Mouse (Mus musculus): ENCODE data around the gene Exoc3. TPM values are rescaled to one million over a fixed set of nuclear protein-coding genes. Genes with fewer than 3 reads are reported as not detected.

The Exoc3 gene
- polyA plus RNA-seq (2011; ENCODE audit: insufficient read length, low read depth, missing spikeins) = 53.4 and 58.5 TPM in 2 replicates

DNA sequence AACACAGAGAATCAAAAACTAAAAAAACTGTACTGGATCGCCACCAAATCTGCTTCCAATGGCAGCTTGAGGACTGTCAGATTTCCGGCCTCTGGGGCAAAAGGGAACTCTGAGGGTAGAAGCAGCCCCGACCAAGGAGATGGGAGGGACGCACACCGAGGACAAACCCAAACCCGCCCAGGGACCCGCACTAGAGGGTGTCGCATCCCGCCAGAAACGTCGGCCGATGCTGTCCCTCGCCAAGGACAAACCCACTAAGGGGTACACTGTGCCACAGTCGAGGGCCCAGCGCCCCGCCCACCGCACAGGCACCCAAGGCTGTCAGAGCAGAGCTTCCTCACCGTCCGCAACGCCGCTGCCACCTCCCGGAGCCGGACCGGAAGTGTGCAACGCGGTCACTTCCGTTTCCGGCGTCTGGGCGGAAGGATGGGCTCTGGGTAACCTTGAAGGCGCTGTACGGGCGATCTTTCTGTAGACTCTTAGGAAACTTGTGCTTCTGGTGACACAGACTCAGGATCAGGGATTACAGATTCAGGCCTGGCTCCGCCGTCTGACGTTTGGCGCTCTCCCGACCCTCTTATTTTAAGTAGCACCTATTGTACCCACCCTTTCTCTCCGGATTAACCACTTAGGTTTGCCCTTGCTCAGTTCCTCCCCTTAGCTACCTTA is at the start of gene Exoc3:
Gene Exoc3 (minus strand): TSS at position 416 of the 669 bp plus-strand sequence.
- Histone ChIP-seq H3K27ac (ENCODE audit: insufficient read depth, low read length) (peak within 1 kb of the TSS; percentile 80), H3K4me1 (ENCODE audit: control insufficient read depth, insufficient read depth, low read length) (peaks cover 3% of the 10 kb centered on the region; the same call in 1 of the 2 replicates), H3K4me3 (ENCODE audit: insufficient read depth, low read length) (peak within 1 kb of the TSS; percentile 68)
- no peak for TF ChIP-seq CTCF (IDR thresholded peaks at IDR 0.05; ENCODE audit: borderline replicate concordance, insufficient read depth, low read length)
- TF ChIP-seq POLR2A (IDR thresholded peaks at IDR 0.05; ENCODE audit: low read depth, low read length) = peak; percentile 90

- TF ChIP-seq CTCF (IDR thresholded peaks at IDR 0.05; ENCODE audit: borderline replicate concordance, insufficient read depth, low read length) = no peak
- TF ChIP-seq POLR2A (IDR thresholded peaks at IDR 0.05; ENCODE audit: low read depth, low read length) = no peak
- Histone ChIP-seq H3K27ac (ENCODE audit: insufficient read depth, low read length) (peak overlapping the region; percentile 98), H3K4me1 (ENCODE audit: control insufficient read depth, insufficient read depth, low read length) (no peaks in the 10 kb centered on the region), H3K4me3 (ENCODE audit: insufficient read depth, low read length) (no peak overlapping the region)
These were observed 38.0 kb upstream of the Exoc3 start for GRCm38 (mm10) chr13:74246494-74246893.

GRCm38 (mm10) chr13:74245899-74246231 is 37.3 kb upstream of the Exoc3 start:
- Histone ChIP-seq H3K27ac (ENCODE audit: insufficient read depth, low read length) (peak overlapping the region; percentile 98), H3K4me1 (ENCODE audit: control insufficient read depth, insufficient read depth, low read length) (no peaks in the 10 kb centered on the region), H3K4me3 (ENCODE audit: insufficient read depth, low read length) (no peak overlapping the region)
- TF ChIP-seq POLR2A (IDR thresholded peaks at IDR 0.05; ENCODE audit: low read depth, low read length) (no peak), CTCF (IDR thresholded peaks at IDR 0.05; ENCODE audit: borderline replicate concordance, insufficient read depth, low read length) (no peak)

- TF ChIP-seq CTCF (IDR thresholded peaks at IDR 0.05; ENCODE audit: borderline replicate concordance, insufficient read depth, low read length) = no peak
- TF ChIP-seq POLR2A (IDR thresholded peaks at IDR 0.05; ENCODE audit: low read depth, low read length) = no peak
- H3K4me1 ChIP-seq (ENCODE audit: control insufficient read depth, insufficient read depth, low read length) = no peaks in the 10 kb centered on the region
- no peak overlapping the region for H3K4me3 ChIP-seq (ENCODE audit: insufficient read depth, low read length)
- peak overlapping the region; percentile 98 for H3K27ac ChIP-seq (ENCODE audit: insufficient read depth, low read length)
These were observed 36.8 kb upstream of the Exoc3 start for GRCm38 (mm10) chr13:74245214-74245898.

GRCm38 (mm10) chr13:74237574-74237973 is 29.0 kb upstream of the Exoc3 start:
- Histone ChIP-seq H3K4me3 (ENCODE audit: insufficient read depth, low read length) (no peak overlapping the region), H3K27ac (ENCODE audit: insufficient read depth, low read length) (no peak overlapping the region), H3K4me1 (ENCODE audit: control insufficient read depth, insufficient read depth, low read length) (no peaks in the 10 kb centered on the region)
- TF ChIP-seq POLR2A (IDR thresholded peaks at IDR 0.05; ENCODE audit: low read depth, low read length) (no peak), CTCF (IDR thresholded peaks at IDR 0.05; ENCODE audit: borderline replicate concordance, insufficient read depth, low read length) (no peak)

DNA sequence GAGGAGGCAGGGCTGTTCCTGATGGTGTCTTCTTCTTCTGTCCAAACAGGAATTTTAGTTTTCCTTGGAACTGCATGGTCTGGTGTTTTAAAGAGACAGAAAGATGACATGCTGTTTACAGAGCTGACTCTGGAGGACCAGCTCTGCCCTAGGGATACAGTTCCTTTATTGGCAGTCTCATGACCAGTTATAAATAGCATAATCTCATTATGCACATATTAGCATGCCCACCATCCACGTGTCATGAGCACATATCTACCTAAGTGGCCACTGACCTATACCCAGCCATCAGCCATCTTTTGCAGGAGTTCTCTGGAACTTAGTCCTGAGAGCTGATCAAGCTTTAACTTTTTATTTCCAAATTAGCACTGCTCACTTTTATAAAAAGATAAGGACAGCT is 12.1 kb upstream of the Exoc3 start:
- TF ChIP-seq CTCF (IDR thresholded peaks at IDR 0.05; ENCODE audit: borderline replicate concordance, insufficient read depth, low read length) (no peak), POLR2A (IDR thresholded peaks at IDR 0.05; ENCODE audit: low read depth, low read length) (no peak)
- H3K27ac ChIP-seq (ENCODE audit: insufficient read depth, low read length) = no peak overlapping the region
- no peaks in the 10 kb centered on the region for H3K4me1 ChIP-seq (ENCODE audit: control insufficient read depth, insufficient read depth, low read length)
- H3K4me3 ChIP-seq (ENCODE audit: insufficient read depth, low read length) = no peak overlapping the region

DNA sequence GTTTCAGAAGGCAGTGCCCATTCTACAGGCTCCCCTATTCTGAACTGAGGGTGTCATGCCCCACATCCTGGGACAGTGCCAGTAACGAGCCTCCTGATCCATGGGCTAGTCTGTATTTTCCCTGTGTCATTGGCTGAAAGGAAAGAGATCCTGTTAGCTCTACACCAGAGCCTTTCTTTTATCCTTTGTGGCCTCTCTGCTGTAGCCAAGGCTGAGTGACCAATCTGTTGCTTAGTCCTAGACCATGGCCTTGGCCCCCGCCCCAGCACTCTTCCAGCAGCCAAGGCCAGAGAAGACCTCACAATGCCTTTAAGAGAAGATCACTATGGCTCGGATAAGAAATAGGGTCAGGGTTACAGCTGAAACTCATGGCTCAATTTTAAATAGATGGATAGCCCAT is 9.9 kb upstream of the Exoc3 start:
- TF ChIP-seq POLR2A (IDR thresholded peaks at IDR 0.05; ENCODE audit: low read depth, low read length) (no peak), CTCF (IDR thresholded peaks at IDR 0.05; ENCODE audit: borderline replicate concordance, insufficient read depth, low read length) (no peak)
- Histone ChIP-seq H3K4me1 (ENCODE audit: control insufficient read depth, insufficient read depth, low read length) (no peaks in the 10 kb centered on the region), H3K4me3 (ENCODE audit: insufficient read depth, low read length) (no peak overlapping the region), H3K27ac (ENCODE audit: insufficient read depth, low read length) (no peak overlapping the region)

DNA sequence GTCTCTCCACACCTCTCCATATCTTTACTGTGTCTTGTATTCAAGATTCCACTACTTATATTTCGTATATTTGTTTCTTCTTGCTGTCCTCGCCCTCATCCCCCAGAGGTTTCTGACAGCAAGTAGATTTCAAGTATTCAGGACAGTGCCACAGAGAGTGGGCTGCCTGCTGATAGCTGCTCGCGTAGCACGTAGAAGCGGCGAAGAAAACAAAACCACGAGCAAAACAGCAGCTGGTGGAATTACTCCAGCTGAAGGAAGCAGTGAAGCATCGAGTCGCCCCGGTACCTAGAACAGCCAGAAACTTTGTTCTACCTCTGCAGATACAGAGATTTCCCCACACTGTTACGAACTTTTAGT is 434 bp upstream of the Exoc3 start:
- H3K4me1 ChIP-seq (ENCODE audit: control insufficient read depth, insufficient read depth, low read length) = peaks cover 3% of the 10 kb centered on the region; the same call in 1 of the 2 replicates
- H3K27ac ChIP-seq (ENCODE audit: insufficient read depth, low read length) = peak overlapping the region; percentile 80
- peak overlapping the region; percentile 68 for H3K4me3 ChIP-seq (ENCODE audit: insufficient read depth, low read length)
- TF ChIP-seq POLR2A (IDR thresholded peaks at IDR 0.05; ENCODE audit: low read depth, low read length) = no peak; the same call in 1 of the 2 replicates
- TF ChIP-seq CTCF (IDR thresholded peaks at IDR 0.05; ENCODE audit: borderline replicate concordance, insufficient read depth, low read length) = no peak

DNA sequence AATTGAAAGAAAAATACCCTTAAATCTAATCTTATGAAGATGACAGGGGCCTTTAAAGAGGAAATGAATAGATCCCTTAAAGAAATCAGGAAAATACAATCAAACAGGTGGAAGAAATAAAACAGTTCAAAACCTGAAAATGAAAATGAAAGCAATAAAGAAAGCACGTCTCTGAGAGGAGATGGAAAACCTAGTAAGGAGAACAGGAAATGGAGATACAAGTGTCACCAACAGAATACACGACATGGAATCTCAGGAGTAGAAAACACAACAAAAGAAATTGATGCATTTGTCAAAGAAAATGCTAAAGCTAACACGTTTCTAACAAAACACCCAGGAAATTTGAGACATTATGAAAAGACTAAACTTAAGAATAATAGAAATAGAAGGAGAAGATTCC is 12.1 kb downstream of the Exoc3 start:
- H3K4me1 ChIP-seq (ENCODE audit: control insufficient read depth, insufficient read depth, low read length) = no peaks in the 10 kb centered on the region
- no peak overlapping the region for H3K4me3 ChIP-seq (ENCODE audit: insufficient read depth, low read length)
- TF ChIP-seq CTCF (IDR thresholded peaks at IDR 0.05; ENCODE audit: borderline replicate concordance, insufficient read depth, low read length) (no peak), POLR2A (IDR thresholded peaks at IDR 0.05; ENCODE audit: low read depth, low read length) (no peak)
- H3K27ac ChIP-seq (ENCODE audit: insufficient read depth, low read length) = no peak overlapping the region

GRCm38 (mm10) chr13:74192613-74193012 is 15.9 kb downstream of the Exoc3 start:
- 0 out of 2 replicates have a peak, but pooled peaks have one; percentile 17 for TF ChIP-seq CTCF (IDR thresholded peaks at IDR 0.05; ENCODE audit: borderline replicate concordance, insufficient read depth, low read length)
- TF ChIP-seq POLR2A (IDR thresholded peaks at IDR 0.05; ENCODE audit: low read depth, low read length) = no peak

More at GRCm38 (mm10) chr13:74192613-74193012, 15.9 kb downstream of the Exoc3 start:
- Histone ChIP-seq H3K4me1 (ENCODE audit: control insufficient read depth, insufficient read depth, low read length) (no peaks in the 10 kb centered on the region), H3K27ac (ENCODE audit: insufficient read depth, low read length) (no peak overlapping the region), H3K4me3 (ENCODE audit: insufficient read depth, low read length) (no peak overlapping the region)
